Mouse (Mus musculus): ENCODE measurements at regions not wholly inside any gene's neighbourhood (a gene's known extent, or its start where the extent isn't known, plus 50 kb on each side); places are given as distances from the start of the nearest gene placed in this dataset.

GRCm38 (mm10) chr4:88974535-88974934, 94.5 kb upstream of the Ifne start:
- no peak overlapping the region for H3K4me3 ChIP-seq (replicated peaks; ENCODE audit: control insufficient read depth, low read depth, low read length)
- H3K27ac ChIP-seq (ENCODE audit: control insufficient read depth, insufficient read depth, low read depth, low read length, poor library complexity): no peak overlapping the region
- 84% methylated on average over 2 of the region's 2 CpGs for WGBS
- TF ChIP-seq CTCF (IDR thresholded peaks at IDR 0.05; ENCODE audit: control insufficient read depth, insufficient read depth, low read length) (no peak), POLR2A (IDR thresholded peaks at IDR 0.05; ENCODE audit: borderline replicate concordance, control insufficient read depth, low read depth, low read length) (no peak)
- H3K4me1 ChIP-seq (ENCODE audit: control insufficient read depth, insufficient read depth, low read length): no peaks in the 10 kb centered on the region

GRCm38 (mm10) chr4:88969134-88969841, 89.3 kb upstream of the Ifne start:
- Histone ChIP-seq H3K4me3 (replicated peaks; ENCODE audit: control insufficient read depth, low read depth, low read length) (no peak overlapping the region), H3K4me1 (ENCODE audit: control insufficient read depth, insufficient read depth, low read length) (no peaks in the 10 kb centered on the region), H3K27ac (ENCODE audit: control insufficient read depth, insufficient read depth, low read depth, low read length, poor library complexity) (no peak overlapping the region)
- TF ChIP-seq POLR2A (IDR thresholded peaks at IDR 0.05; ENCODE audit: borderline replicate concordance, control insufficient read depth, low read depth, low read length) (no peak), CTCF (IDR thresholded peaks at IDR 0.05; ENCODE audit: control insufficient read depth, insufficient read depth, low read length) (no peak)
- WGBS: 61% methylated on average over 6 of the region's 6 CpGs

- WGBS: 44% methylated on average over 3 of the region's 3 CpGs
- no peak for TF ChIP-seq POLR2A (IDR thresholded peaks at IDR 0.05; ENCODE audit: borderline replicate concordance, control insufficient read depth, low read depth, low read length)
- TF ChIP-seq CTCF (IDR thresholded peaks at IDR 0.05; ENCODE audit: control insufficient read depth, insufficient read depth, low read length): no peak
- Histone ChIP-seq H3K4me3 (replicated peaks; ENCODE audit: control insufficient read depth, low read depth, low read length) (no peak overlapping the region), H3K4me1 (ENCODE audit: control insufficient read depth, insufficient read depth, low read length) (no peaks in the 10 kb centered on the region), H3K27ac (ENCODE audit: control insufficient read depth, insufficient read depth, low read depth, low read length, poor library complexity) (no peak overlapping the region)
Observed at GRCm38 (mm10) chr4:88959621-88960020, 79.6 kb upstream of the Ifne start.

- Histone ChIP-seq H3K4me1 (ENCODE audit: control insufficient read depth, insufficient read depth, low read length) (no peaks in the 10 kb centered on the region), H3K27ac (ENCODE audit: control insufficient read depth, insufficient read depth, low read depth, low read length, poor library complexity) (no peak overlapping the region), H3K4me3 (replicated peaks; ENCODE audit: control insufficient read depth, low read depth, low read length) (no peak overlapping the region)
- no peak for TF ChIP-seq POLR2A (IDR thresholded peaks at IDR 0.05; ENCODE audit: borderline replicate concordance, control insufficient read depth, low read depth, low read length)
- TF ChIP-seq CTCF (IDR thresholded peaks at IDR 0.05; ENCODE audit: control insufficient read depth, insufficient read depth, low read length): no peak
- 36% methylated on average over 4 of the region's 4 CpGs for WGBS
Observed at GRCm38 (mm10) chr4:88956605-88957004, 76.6 kb upstream of the Ifne start.

GRCm38 (mm10) chr4:88956151-88956550, 76.2 kb upstream of the Ifne start:
- TF ChIP-seq CTCF (IDR thresholded peaks at IDR 0.05; ENCODE audit: control insufficient read depth, insufficient read depth, low read length) (no peak), POLR2A (IDR thresholded peaks at IDR 0.05; ENCODE audit: borderline replicate concordance, control insufficient read depth, low read depth, low read length) (no peak)
- no peak overlapping the region for H3K27ac ChIP-seq (ENCODE audit: control insufficient read depth, insufficient read depth, low read depth, low read length, poor library complexity)
- 2% methylated on average over 7 of the region's 7 CpGs for WGBS
- no peak overlapping the region for H3K4me3 ChIP-seq (replicated peaks; ENCODE audit: control insufficient read depth, low read depth, low read length)
- H3K4me1 ChIP-seq (ENCODE audit: control insufficient read depth, insufficient read depth, low read length): no peaks in the 10 kb centered on the region

GRCm38 (mm10) chr4:88955571-88955970, 75.6 kb upstream of the Ifne start:
- Histone ChIP-seq H3K27ac (ENCODE audit: control insufficient read depth, insufficient read depth, low read depth, low read length, poor library complexity) (no peak overlapping the region), H3K4me3 (replicated peaks; ENCODE audit: control insufficient read depth, low read depth, low read length) (no peak overlapping the region), H3K4me1 (ENCODE audit: control insufficient read depth, insufficient read depth, low read length) (no peaks in the 10 kb centered on the region)
- 66% methylated on average over 7 of the region's 7 CpGs for WGBS
- TF ChIP-seq CTCF (IDR thresholded peaks at IDR 0.05; ENCODE audit: control insufficient read depth, insufficient read depth, low read length) (no peak), POLR2A (IDR thresholded peaks at IDR 0.05; ENCODE audit: borderline replicate concordance, control insufficient read depth, low read depth, low read length) (no peak)

GRCm38 (mm10) chr4:88954045-88954444, 74.0 kb upstream of the Ifne start:
- H3K4me3 ChIP-seq (replicated peaks; ENCODE audit: control insufficient read depth, low read depth, low read length): no peak overlapping the region
- H3K27ac ChIP-seq (ENCODE audit: control insufficient read depth, insufficient read depth, low read depth, low read length, poor library complexity): no peak overlapping the region
- TF ChIP-seq POLR2A (IDR thresholded peaks at IDR 0.05; ENCODE audit: borderline replicate concordance, control insufficient read depth, low read depth, low read length) (no peak), CTCF (IDR thresholded peaks at IDR 0.05; ENCODE audit: control insufficient read depth, insufficient read depth, low read length) (no peak)
- H3K4me1 ChIP-seq (ENCODE audit: control insufficient read depth, insufficient read depth, low read length): no peaks in the 10 kb centered on the region
- WGBS: 76% methylated on average over 3 of the region's 3 CpGs

GRCm38 (mm10) chr4:88951034-88951336, 71.0 kb upstream of the Ifne start:
- WGBS: 67% methylated on average over 1 of the region's 1 CpGs
- Histone ChIP-seq H3K4me1 (ENCODE audit: control insufficient read depth, insufficient read depth, low read length) (no peaks in the 10 kb centered on the region), H3K27ac (ENCODE audit: control insufficient read depth, insufficient read depth, low read depth, low read length, poor library complexity) (no peak overlapping the region), H3K4me3 (replicated peaks; ENCODE audit: control insufficient read depth, low read depth, low read length) (no peak overlapping the region)
- TF ChIP-seq CTCF (IDR thresholded peaks at IDR 0.05; ENCODE audit: control insufficient read depth, insufficient read depth, low read length): no peak
- TF ChIP-seq POLR2A (IDR thresholded peaks at IDR 0.05; ENCODE audit: borderline replicate concordance, control insufficient read depth, low read depth, low read length): no peak
